Mouse (Mus musculus) CH12.LX (cell line): ENCODE measurements around the gene Esrra. TPM values are rescaled to one million over a fixed set of nuclear protein-coding genes. Genes with fewer than 3 reads are reported as not detected.

Experiments
- DNase-seq: peaks from one replicate; pipeline ENCODE4 v3.0.0-alpha.2; 2013; ENCODE audit errors: extremely low read depth
- H3K27ac ChIP-seq: 2 replicates; pipeline ENCODE4 v1.5.1; 2012; ENCODE audit warnings: low read depth, mild to moderate bottlenecking, control low read depth, moderate library complexity; ENCODE audit not compliant: insufficient read depth
- H3K27me3 ChIP-seq: replicated peaks from 2 replicates; pipeline ENCODE3; 2012; ENCODE audit warnings: inconsistent platforms
- H3K36me3 ChIP-seq, 2 experiments: replicated peaks in 1 of 2; 2 replicates each; pipeline versions ENCODE3 to v1.6.1; 2012; ENCODE audit warnings: inconsistent platforms in 1 of 2, low read length in 1 of 2, mild to moderate bottlenecking in 1 of 2, mixed read lengths in 1 of 2, moderate library complexity in 1 of 2; ENCODE audit not compliant: control insufficient read depth in 1 of 2, insufficient read depth in 1 of 2
- H3K4me1 ChIP-seq, 2 experiments: 2 replicates each; pipeline ENCODE4 v1.6.1; 2012; ENCODE audit warnings: inconsistent platforms in 1 of 2, moderate library complexity in 1 of 2; ENCODE audit not compliant: insufficient read depth in 2 of 2, control insufficient read depth in 1 of 2
- H3K4me2 ChIP-seq: 2 replicates; pipeline ENCODE4 v1.6.1; 2012; ENCODE audit warnings: low read depth, mild to moderate bottlenecking, control low read depth; ENCODE audit not compliant: poor library complexity, insufficient read depth, severe bottlenecking
- H3K4me3 ChIP-seq, 3 experiments: fragments of 150-350 bp in 1 of 3; sonication (generic) in 1 of 3; replicated peaks in 1 of 3; 2 replicates each; pipeline versions ENCODE3 to v1.5.1; 2011 to 2012; ENCODE audit warnings: low read depth in 2 of 3, low read length in 2 of 3, mild to moderate bottlenecking in 2 of 3, moderate library complexity in 2 of 3, control low read depth in 1 of 3, improper control_type of control experiment in 1 of 3, inconsistent platforms in 1 of 3, mixed read lengths in 1 of 3; ENCODE audit not compliant: poor library complexity in 1 of 3
- H3K79me2 ChIP-seq: replicated peaks from 2 replicates; pipeline ENCODE4 v1.6.1; 2012; ENCODE audit warnings: mild to moderate bottlenecking, moderate library complexity; ENCODE audit not compliant: control insufficient read depth, poor library complexity, insufficient read depth, severe bottlenecking; ENCODE audit errors: extremely low read depth
- H3K9ac ChIP-seq: 2 replicates; pipeline ENCODE4 v1.6.1; 2012; ENCODE audit warnings: low read depth, mild to moderate bottlenecking, control low read depth, moderate library complexity; ENCODE audit not compliant: insufficient read depth
- H3K9me3 ChIP-seq: replicated peaks from 2 replicates; pipeline ENCODE3; 2012; ENCODE audit warnings: low read length, inconsistent platforms, mixed read lengths
- BHLHE40 ChIP-seq: IDR thresholded peaks from 2 replicates; pipeline ENCODE4 v1.6.1; 2011; ENCODE audit warnings: mild to moderate bottlenecking, low read depth, low read length, improper control_type of control experiment
- CHD2 ChIP-seq: IDR thresholded peaks from 2 replicates; pipeline ENCODE4 v1.6.1; 2011; ENCODE audit warnings: low read length, improper control_type of control experiment
- CTCF ChIP-seq, 2 experiments: IDR thresholded peaks in 1 of 2; conservative IDR thresholded peaks in 1 of 2; 2 replicates each; pipeline ENCODE4 v1.5.1; 2011 to 2012; ENCODE audit warnings: low read depth in 2 of 2, low read length in 2 of 2, improper control_type of control experiment in 1 of 2, inconsistent platforms in 1 of 2, mild to moderate bottlenecking in 1 of 2, moderate library complexity in 1 of 2
- E2F4 ChIP-seq: IDR thresholded peaks from 2 replicates; pipeline ENCODE4 v1.6.1; 2011; ENCODE audit warnings: low read depth, low read length, improper control_type of control experiment; ENCODE audit not compliant: insufficient replicate concordance
- ELF1 ChIP-seq: IDR thresholded peaks from 2 replicates; pipeline ENCODE4 v1.6.1; 2014; ENCODE audit warnings: low read depth, mild to moderate bottlenecking, inconsistent platforms, low read length, improper control_type of control experiment
- EP300 ChIP-seq: IDR thresholded peaks from 2 replicates; pipeline ENCODE4 v1.6.1; 2011; ENCODE audit warnings: low read length, improper control_type of control experiment
- ETS1 ChIP-seq: conservative IDR thresholded peaks from 2 replicates; pipeline ENCODE4 v1.6.1; 2012; ENCODE audit warnings: low read depth, mild to moderate bottlenecking, inconsistent platforms, low read length, improper control_type of control experiment, moderate library complexity
- GABPA ChIP-seq: IDR thresholded peaks from 2 replicates; pipeline ENCODE4 v1.6.1; 2012; ENCODE audit warnings: low read depth, low read length, improper control_type of control experiment, inconsistent platforms; ENCODE audit not compliant: insufficient replicate concordance
- HCFC1 ChIP-seq: IDR thresholded peaks from 2 replicates; pipeline ENCODE4 v1.6.1; 2012; ENCODE audit warnings: low read depth, mild to moderate bottlenecking, inconsistent platforms, low read length, improper control_type of control experiment
- IRF4 ChIP-seq: IDR thresholded peaks from 2 replicates; pipeline ENCODE4 v1.6.1; 2014; ENCODE audit warnings: low read depth, mild to moderate bottlenecking, inconsistent platforms, low read length, improper control_type of control experiment
- JUN ChIP-seq: IDR thresholded peaks from 2 replicates; pipeline ENCODE4 v1.6.1; 2011; ENCODE audit warnings: low read depth, mild to moderate bottlenecking, low read length, improper control_type of control experiment, moderate library complexity; ENCODE audit not compliant: insufficient read depth
- JUND ChIP-seq: conservative IDR thresholded peaks from 2 replicates; pipeline ENCODE4 v1.6.1; 2011; ENCODE audit warnings: low read depth, low read length, improper control_type of control experiment
- MAFK ChIP-seq: IDR thresholded peaks from 2 replicates; pipeline ENCODE4 v1.6.1; 2011; ENCODE audit warnings: low read length, improper control_type of control experiment; ENCODE audit not compliant: insufficient replicate concordance
- MAZ ChIP-seq: IDR thresholded peaks from 2 replicates; pipeline ENCODE4 v1.6.1; 2012; ENCODE audit warnings: low read depth, mild to moderate bottlenecking, inconsistent platforms, low read length, improper control_type of control experiment, moderate library complexity
- MXI1 ChIP-seq: IDR thresholded peaks from 2 replicates; pipeline ENCODE4 v1.6.1; 2011; ENCODE audit warnings: mild to moderate bottlenecking, low read depth, low read length, improper control_type of control experiment
- MYC ChIP-seq: IDR thresholded peaks from 2 replicates; pipeline ENCODE4 v1.6.1; 2011; ENCODE audit warnings: low read depth, mild to moderate bottlenecking, improper control_type of control experiment, low read length
- NELFE ChIP-seq: IDR thresholded peaks from 2 replicates; pipeline ENCODE4 v1.6.1; 2011; ENCODE audit warnings: low read depth, low read length, improper control_type of control experiment
- NRF1 ChIP-seq: IDR thresholded peaks from 2 replicates; pipeline ENCODE4 v1.6.1; 2014; ENCODE audit warnings: low read depth, mild to moderate bottlenecking, inconsistent platforms, low read length, improper control_type of control experiment, moderate library complexity
- PAX5 ChIP-seq: IDR thresholded peaks from 2 replicates; pipeline ENCODE4 v1.6.1; 2012; ENCODE audit warnings: low read length, inconsistent platforms, mixed read lengths
- POLR2A ChIP-seq: IDR thresholded peaks from 2 replicates; pipeline ENCODE4 v1.6.1; 2011; ENCODE audit warnings: low read depth, mild to moderate bottlenecking, improper control_type of control experiment, low read length
- POLR2AphosphoS2 ChIP-seq: IDR thresholded peaks from 2 replicates; pipeline ENCODE4 v1.6.1; 2011; ENCODE audit warnings: low read depth, low read length, improper control_type of control experiment
- RCOR1 ChIP-seq: conservative IDR thresholded peaks from 2 replicates; pipeline ENCODE4 v1.6.1; 2012; ENCODE audit warnings: low read depth, mild to moderate bottlenecking, inconsistent platforms, low read length, improper control_type of control experiment
- SIN3A ChIP-seq: IDR thresholded peaks from 2 replicates; pipeline ENCODE4 v1.6.1; 2012; ENCODE audit warnings: low read length, improper control_type of control experiment, inconsistent platforms
- SMC3 ChIP-seq: IDR thresholded peaks from 2 replicates; pipeline ENCODE4 v1.6.1; 2011; ENCODE audit warnings: low read depth, low read length, improper control_type of control experiment
- TBP ChIP-seq: conservative IDR thresholded peaks from 2 replicates; pipeline ENCODE4 v1.6.1; 2011; ENCODE audit warnings: low read depth, low read length, improper control_type of control experiment
- UBTF ChIP-seq: IDR thresholded peaks from 2 replicates; pipeline ENCODE4 v1.6.1; 2012; ENCODE audit warnings: low read depth, mild to moderate bottlenecking, inconsistent platforms, low read length, improper control_type of control experiment, moderate library complexity
- USF2 ChIP-seq: conservative IDR thresholded peaks from 2 replicates; pipeline ENCODE4 v1.6.1; 2011; ENCODE audit warnings: low read depth, low read length, improper control_type of control experiment
- ZKSCAN1 ChIP-seq: IDR thresholded peaks from 2 replicates; pipeline ENCODE4 v1.6.1; 2012; ENCODE audit warnings: low read depth, inconsistent platforms, low read length, improper control_type of control experiment, borderline replicate concordance
- ZMIZ1 ChIP-seq: IDR thresholded peaks from 2 replicates; pipeline ENCODE4 v1.6.1; 2012; ENCODE audit warnings: low read depth, mild to moderate bottlenecking, inconsistent platforms, low read length, improper control_type of control experiment
- ZNF384 ChIP-seq: IDR thresholded peaks from 2 replicates; pipeline ENCODE4 v1.6.1; 2012; ENCODE audit warnings: low read depth, low read length, improper control_type of control experiment, inconsistent platforms
- dilution Hi-C: fragments of 300-500 bp; cut with MboI; formaldehyde crosslinking; loops from 2 replicates; pipeline ENCODE4 v1.14.3; 2020; ENCODE audit warnings: low sequenced_read_pairs; ENCODE audit not compliant: extremely low pct_unique_long_range_greater_than_20kb, extremely low pct_ligation_motif_present
- in situ Hi-C: fragments of 300-500 bp; cut with MboI; formaldehyde crosslinking; loops from 3 replicates; pipeline ENCODE4 v1.14.3; 2019; ENCODE audit warnings: low sequenced_read_pairs, low pct_ligation_motif_present, low pct_unique_long_range_greater_than_20kb, mixed read lengths
- polyA plus RNA-seq: library from polyadenylated mRNA; unstranded; fragments of >175 nt; gene quantifications from 2 replicates; pipeline ENCODE4 v1.2.1, GENCODE M21; 2012; ENCODE audit warnings: low read depth; ENCODE audit not compliant: insufficient read length
- total RNA-seq, 2 experiments: library from RNA; depleted of rRNA; stranded (reverse); fragments of 300-350 nt in 1 of 2; fragments of >200 nt in 1 of 2; gene quantifications; 2 replicates each; pipeline ENCODE4 v1.2.3; 2012 to 2014

The Esrra gene
- total and polyA plus RNA-seq, 3 experiments, result 13.6 to 28.7 (median 15.6) TPM

GRCm38 (mm10) chr19:6942764-6943163, 21.2 kb upstream of the Esrra start:
- TF ChIP-seq BHLHE40, result no peak
- TF ChIP-seq CHD2, result no peak
- no peak for TF ChIP-seq NRF1
- no peak for TF ChIP-seq CTCF (conservative IDR thresholded peaks at IDR 0.05 in 1 of 2, IDR thresholded peaks at IDR 0.05 in 1 of 2; ENCODE audit: low read depth in 2 of 2, low read length in 2 of 2)
- TF ChIP-seq MYC, result no peak
- TF ChIP-seq POLR2AphosphoS2, result no peak
- no peak for TF ChIP-seq JUN
- TF ChIP-seq ZMIZ1, result no peak
- TF ChIP-seq JUND, result no peak
- no peak for TF ChIP-seq MAFK
- no peak for TF ChIP-seq IRF4
- TF ChIP-seq SMC3, result no peak
- TF ChIP-seq ZNF384, result no peak
- no peaks in the 10 kb centered on the region for H3K27me3 ChIP-seq
- H3K4me3 ChIP-seq, result peak overlapping the region; percentile 41 to 77 (median 59)
- H3K27ac ChIP-seq, result peak overlapping the region; percentile 13; the same call in 1 of the 2 replicates
- H3K9ac ChIP-seq, result peak overlapping the region; percentile 81
- DNase-seq, result no peak
- peak overlapping the region; percentile 85 for H3K4me2 ChIP-seq
- peaks cover 0 to 32% of the 10 kb centered on the region in 2 experiments for H3K36me3 ChIP-seq
- in situ Hi-C loops, result no loop called here
- H3K79me2 ChIP-seq, result no peaks in the 10 kb centered on the region
- dilution Hi-C loops, result no loop called here
- H3K4me1 ChIP-seq, result peaks cover 6 to 25% of the 10 kb centered on the region in 2 experiments
- no peaks in the 10 kb centered on the region for H3K9me3 ChIP-seq

GRCm38 (mm10) chr19:6942249-6942691, 20.7 kb upstream of the Esrra start, which contains the start of gene Gpr137:
TSS of gene Gpr137 (minus strand) at chr19:6942480.
- DNase-seq, result peak; percentile 90
- TF ChIP-seq PAX5 (no peak), HCFC1 (peak; percentile 21; the same call in 1 of the 2 replicates), E2F4 (no peak), IRF4 (no peak), EP300 (no peak), CTCF (conservative IDR thresholded peaks at IDR 0.05 in 1 of 2, IDR thresholded peaks at IDR 0.05 in 1 of 2; ENCODE audit: low read depth in 2 of 2, low read length in 2 of 2) (no peak), ELF1 (peak; percentile 60), RCOR1 (no peak), ZKSCAN1 (no peak), ETS1 (no peak), MAZ (no peak; the same call in 1 of the 2 replicates), UBTF (0 out of 2 replicates have a peak, but pooled peaks have one; percentile 24), POLR2A (peak; percentile 69), NRF1 (peak; percentile 21; the same call in 1 of the 2 replicates), ZMIZ1 (0 out of 2 replicates have a peak, but pooled peaks have one; percentile 47), MYC (no peak), SIN3A (0 out of 2 replicates have a peak, but pooled peaks have one; percentile 24), ZNF384 (no peak), MXI1 (peak; percentile 75), JUND (no peak), POLR2AphosphoS2 (peak; percentile 85; the same call in 1 of the 2 replicates), JUN (no peak), BHLHE40 (no peak), USF2 (no peak), SMC3 (no peak), NELFE (peak; percentile 49), TBP (no peak), MAFK (no peak), GABPA (no peak)
- TF ChIP-seq, all 38 proteins: peak for 10
- H3K4me1 ChIP-seq, result peaks cover 6 to 24% of the 10 kb centered on the region in 2 experiments

More at GRCm38 (mm10) chr19:6942249-6942691, 20.7 kb upstream of the Esrra start, which contains the start of gene Gpr137:
- Histone ChIP-seq H3K4me3 (peak within 1 kb of the TSS; percentile 71 to 78 (median 77)), H3K9me3 (no peaks in the 10 kb centered on the region), H3K79me2 (no peaks in the 10 kb centered on the region), H3K27me3 (no peaks in the 10 kb centered on the region), H3K4me2 (peak within 1 kb of the TSS; percentile 85), H3K36me3 (peaks cover 0 to 33% of the 10 kb centered on the region in 2 experiments), H3K9ac (peak within 1 kb of the TSS; percentile 81), H3K27ac (peak within 1 kb of the TSS; percentile 71)
- dilution Hi-C loops, result no loop called here
- in situ Hi-C loops, result no loop called here
